9 mouse cellular contexts compared by ENCODE assay signal in the genomic region with DNA sequence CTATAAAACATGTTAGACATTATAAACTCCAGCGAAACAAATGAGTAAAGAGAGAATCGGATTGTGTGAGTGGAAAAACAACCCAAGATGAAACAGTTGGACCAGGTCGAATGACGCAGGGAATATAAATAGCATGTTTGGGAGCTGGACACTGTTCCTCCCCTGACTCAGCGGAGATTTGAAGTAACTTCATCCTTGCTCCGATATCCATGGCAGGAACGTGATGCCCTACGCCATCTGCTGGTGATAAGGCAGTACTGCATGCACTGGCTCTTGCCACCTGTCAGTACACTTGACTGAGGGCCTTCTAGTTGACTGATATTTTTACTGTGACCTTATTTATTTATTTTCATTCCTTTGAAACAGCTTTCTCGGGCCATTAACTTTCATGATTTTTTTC.
DNase-seq lines count a peak whose midpoint lies in the region; ATAC-seq and TF ChIP-seq lines count a peak whose summit lies in the region.
"Had no signal": no experiment of that assay in that cellular context is flagged by ENCODE, and none has a peak within 500 bp of the region (broad histone marks: within the 10 kb centered on the region; RNA-seq: fewer than 3 reads in every experiment).

No protein-coding gene starts in this region.

- no peaks in the 10 kb centered on the region for H3K27me3 ChIP-seq in liver, embryonic 12.5 days (replicated peaks)
- H3K27me3 ChIP-seq in intestine, postnatal 0 days (replicated peaks; ENCODE audit: control insufficient read depth, insufficient read depth, low read length) = no peaks in the 10 kb centered on the region
- H3K27me3 ChIP-seq in stomach, embryonic 15.5 days (replicated peaks) = no peaks in the 10 kb centered on the region
- H3K27me3 ChIP-seq: embryonic facial prominence, embryonic 13.5 days had no signal

- no peaks in the 10 kb centered on the region for H3K9me3 ChIP-seq in liver, embryonic 12.5 days (replicated peaks)
- H3K9me3 ChIP-seq in intestine, postnatal 0 days (ENCODE audit: control insufficient read depth) = no peaks in the 10 kb centered on the region
- no peaks in the 10 kb centered on the region for H3K9me3 ChIP-seq in stomach, embryonic 15.5 days
- H3K9me3 ChIP-seq: embryonic facial prominence, embryonic 13.5 days had no signal

- no peak overlapping the region for H3K4me2 ChIP-seq in liver, embryonic 12.5 days
- no peak overlapping the region for H3K4me2 ChIP-seq in intestine, postnatal 0 days (replicated peaks; ENCODE audit: low read depth)
- no peak overlapping the region for H3K4me2 ChIP-seq in stomach, embryonic 15.5 days
- H3K4me2 ChIP-seq: embryonic facial prominence, embryonic 13.5 days had no signal

- H3K4me3 ChIP-seq in liver, embryonic 12.5 days = no peak overlapping the region
- no peak overlapping the region for H3K4me3 ChIP-seq in intestine, postnatal 0 days (ENCODE audit: low read depth, low read length)
- no peak overlapping the region for H3K4me3 ChIP-seq in stomach, embryonic 15.5 days (replicated peaks)
- H3K4me3 ChIP-seq: embryonic facial prominence, embryonic 13.5 days had no signal

- peak; percentile 98 for TF ChIP-seq CTCF in intestine, postnatal 0 days (IDR thresholded peaks at IDR 0.05; ENCODE audit: low read depth)

- no peak overlapping the region for H3K27ac ChIP-seq in liver, embryonic 12.5 days
- no peak overlapping the region for H3K27ac ChIP-seq in intestine, postnatal 0 days (ENCODE audit: low read depth, low read length)
- no peak overlapping the region for H3K27ac ChIP-seq in stomach, embryonic 15.5 days

- ATAC-seq in liver, embryonic 12.5 days = no peak
- no peak for ATAC-seq in intestine, postnatal 0 days
- ATAC-seq in monocyte, adult 5-6 weeks (replicated peaks; ENCODE audit: insufficient number of reproducible peaks, low FRiP score, low TSS enrichment, poor library complexity, severe bottlenecking) = peak; percentile 94
- peak; percentile 10; the same call in 1 of the 2 replicates for ATAC-seq in stomach, embryonic 15.5 days (ENCODE audit: insufficient read depth, low FRiP score, low read depth)

- DNase-seq in liver = peak; percentile 78
- DNase-seq in cerebellum, adult 9-11 months = peak; percentile 68
- peak; percentile 96 for DNase-seq in gastrocnemius, adult 18-20 months (ENCODE audit: low spot score)
- DNase-seq in left cerebral cortex, postnatal 25 days (ENCODE audit: low spot score in 2 of 2) = peak; percentile 75 to 83

- intact Hi-C loops in left cerebral cortex, postnatal 25 days (cut with DNase I) = loop anchor here (1.0 to 10.0 kb wide), 3 partner anchors 92 to 345 kb away; no protein-coding TSS in a partner anchor

- H3K4me1 ChIP-seq in liver, embryonic 12.5 days = no peaks in the 10 kb centered on the region
- H3K4me1 ChIP-seq in intestine, postnatal 0 days (replicated peaks; ENCODE audit: control insufficient read depth, insufficient read depth, low read length) = no peaks in the 10 kb centered on the region
- no peaks in the 10 kb centered on the region for H3K4me1 ChIP-seq in stomach, embryonic 15.5 days

- H3K36me3 ChIP-seq in liver, embryonic 12.5 days = 0 out of 2 replicates have a peak, but pooled peaks cover 3% of the 10 kb centered on the region
- H3K36me3 ChIP-seq in intestine, postnatal 0 days (ENCODE audit: control insufficient read depth, insufficient read depth) = no peaks in the 10 kb centered on the region
- no peaks in the 10 kb centered on the region for H3K36me3 ChIP-seq in stomach, embryonic 15.5 days

- 24% methylated on average over 9 of the region's 9 CpGs for WGBS in liver, embryonic 12.5 days (ENCODE audit: insufficient replicate concordance)
- 26% methylated on average over 9 of the region's 9 CpGs for WGBS in intestine, postnatal 0 days
- WGBS in stomach, embryonic 15.5 days = 25% methylated on average over 9 of the region's 9 CpGs

- no peak overlapping the region for H3K9ac ChIP-seq in liver, embryonic 12.5 days
- no peak overlapping the region for H3K9ac ChIP-seq in intestine, postnatal 0 days (ENCODE audit: low read depth, low read length)
- no peak overlapping the region for H3K9ac ChIP-seq in stomach, embryonic 15.5 days
- H3K9ac ChIP-seq: embryonic facial prominence, embryonic 13.5 days had no signal

Comparison
In these comparisons a context has a peak if more than half of its experiments do, and no peak if none do; other contexts are left out.
1. ATAC-seq: peak in monocyte, adult 5-6 weeks (single experiment) and stomach, embryonic 15.5 days (single experiment); none in liver, embryonic 12.5 days (single experiment) and intestine, postnatal 0 days (single experiment).
2. Peak in every context shown above with its lines, with median percentiles within 50 percentile points of each other: DNase-seq.